Mouse (Mus musculus): ENCODE measurements around the gene Actr2.
A peak's percentile ranks its signal among the peaks of the same experiment; 100 is the strongest.
"Not testable (repeated sequence)": the region's sequence is repeated elsewhere in the genome, so short reads cannot be mapped to it uniquely, and the experiment has no call there.

Actr2 gene

GRCm38 (mm10) chr11:20045586-20045985 lies 67.1 kb downstream of the Actr2 start:
- DNase-seq (ENCODE audit: low spot score in 2 of 2): no peak

DNA sequence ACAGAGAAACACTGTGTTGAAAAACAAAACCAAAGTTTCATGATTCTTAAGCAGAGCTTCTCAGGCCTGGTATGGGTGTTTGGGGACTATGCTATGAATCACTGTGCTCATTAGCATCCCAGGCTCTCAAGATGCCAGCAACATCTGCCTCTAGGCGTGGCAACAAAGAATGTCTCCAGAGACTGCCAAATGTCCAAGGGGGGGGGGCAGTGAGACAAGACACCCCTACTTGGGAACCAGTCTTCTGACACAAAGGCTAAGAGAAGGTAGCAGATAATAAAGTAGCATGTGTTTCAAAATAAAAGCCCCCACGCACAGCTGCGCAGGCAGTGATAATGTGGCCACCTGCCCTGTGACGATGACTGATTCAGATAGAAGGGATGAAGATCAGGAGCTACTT lies 69.5 kb downstream of the Actr2 start:
- DNase-seq (ENCODE audit: low spot score in 2 of 2): no peak

GRCm38 (mm10) chr11:20042106-20042505 lies 70.6 kb downstream of the Actr2 start:
- no peak for DNase-seq (ENCODE audit: low spot score in 2 of 2)

DNA sequence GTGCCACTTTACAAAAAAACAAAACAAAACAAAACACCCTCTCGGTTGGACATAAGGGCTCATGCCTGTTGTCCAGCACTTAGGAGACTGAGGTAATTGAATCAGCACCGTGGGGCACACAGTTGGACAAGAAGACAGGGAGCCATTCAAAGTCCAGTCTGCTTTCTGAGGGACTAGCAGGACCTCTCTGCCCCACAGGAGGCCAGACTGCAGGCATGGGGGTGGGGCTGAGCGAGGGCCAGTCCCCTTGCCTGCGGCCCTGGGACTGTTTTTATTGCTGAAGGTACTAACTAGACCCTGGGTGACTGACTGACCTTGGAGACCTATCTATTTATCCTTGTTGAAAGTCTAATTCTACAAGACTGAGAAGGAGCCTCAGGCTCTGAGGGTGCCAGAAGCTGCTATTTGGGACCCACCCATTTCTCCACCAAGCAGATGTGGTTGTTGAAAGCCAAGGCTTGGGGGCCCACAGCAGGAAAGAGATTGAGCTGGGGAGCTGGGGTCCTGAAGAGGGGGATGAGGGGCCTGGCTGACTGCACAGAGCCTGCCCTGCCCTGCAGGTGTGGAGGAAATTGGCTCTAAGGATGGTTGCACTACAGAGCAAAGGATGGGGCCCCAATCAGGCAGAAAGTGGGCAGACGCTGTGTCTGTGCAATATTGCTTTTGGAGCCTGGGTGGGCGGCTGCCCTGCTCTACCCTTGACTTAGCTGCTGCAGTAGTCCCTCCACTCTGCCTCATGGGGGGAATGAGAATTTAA lies 71.4 kb downstream of the Actr2 start:
- no peak for DNase-seq (ENCODE audit: low spot score in 2 of 2)

DNA sequence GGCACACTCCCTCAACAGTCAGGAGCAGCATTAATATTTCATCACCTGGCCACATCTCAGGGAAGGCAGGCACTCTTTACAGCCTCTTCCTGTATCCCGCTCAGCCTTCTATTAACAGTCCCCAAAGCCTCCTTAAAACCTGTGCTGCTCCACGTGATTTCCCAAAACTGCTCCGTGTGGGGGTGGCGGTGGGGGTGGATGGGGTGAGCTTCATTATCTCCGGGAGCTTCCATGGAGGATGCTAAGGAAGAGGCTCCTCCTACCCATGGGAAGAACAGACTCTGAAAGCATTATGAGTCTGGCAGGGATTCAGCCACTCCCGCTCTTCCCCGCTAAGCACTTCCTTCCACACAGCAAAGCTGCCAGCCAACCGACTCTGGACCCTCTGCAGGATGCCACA lies 74.0 kb downstream of the Actr2 start:
- DNase-seq (ENCODE audit: low spot score in 2 of 2): no peak

GRCm38 (mm10) chr11:20037739-20038138 lies 75.0 kb downstream of the Actr2 start:
- no peak for DNase-seq (ENCODE audit: low spot score in 2 of 2)

DNA sequence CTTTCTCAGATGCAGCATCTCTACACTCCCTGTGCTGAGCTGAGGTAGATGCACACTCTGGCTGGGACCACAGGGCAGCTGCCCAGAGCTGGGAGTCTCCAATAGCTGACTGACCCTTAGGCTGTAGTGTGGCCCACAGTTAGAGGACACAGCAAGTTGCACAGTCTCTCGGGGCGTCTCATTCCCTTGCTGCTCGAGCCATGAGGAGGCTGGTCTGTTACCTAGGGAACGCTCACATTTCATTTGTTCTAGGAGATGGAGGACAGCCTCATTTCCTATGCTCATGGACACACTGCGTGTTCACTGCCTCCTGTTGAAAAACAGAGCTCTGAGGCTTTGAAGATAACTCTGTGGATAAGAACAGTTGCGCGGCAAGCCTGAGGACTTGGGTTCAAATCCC lies 76.7 kb downstream of the Actr2 start:
- DNase-seq (ENCODE audit: low spot score in 2 of 2): no peak

DNA sequence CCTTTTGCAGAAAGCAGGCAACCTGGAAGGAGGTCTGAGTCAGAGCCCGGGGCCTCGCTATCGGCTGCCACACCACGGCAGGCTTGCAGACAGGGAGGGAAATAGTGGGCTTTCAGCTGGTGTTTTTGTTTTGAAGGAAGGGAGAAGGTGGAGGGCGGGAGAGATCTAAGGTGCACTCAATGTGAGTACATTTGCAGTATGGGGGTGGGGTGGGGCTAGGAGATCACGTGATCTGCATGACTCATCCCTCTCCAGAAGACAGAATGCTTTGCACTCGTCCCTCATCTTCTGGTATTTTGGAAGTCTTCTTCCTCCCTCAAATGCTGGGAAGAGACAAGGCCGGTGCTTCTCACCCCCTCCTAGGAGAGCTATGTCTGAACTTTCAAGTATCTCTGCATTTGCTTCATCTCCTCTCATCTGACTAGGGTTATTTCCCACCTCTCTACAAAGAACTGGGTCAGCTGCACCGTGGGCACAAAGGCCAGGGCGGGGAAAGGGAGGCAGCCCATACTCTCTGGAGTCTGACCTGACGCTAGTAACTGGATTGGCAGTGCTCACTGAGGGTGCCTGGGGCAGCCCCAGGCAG lies 77.3 kb downstream of the Actr2 start:
- DNase-seq (ENCODE audit: low spot score in 2 of 2): no peak

DNA sequence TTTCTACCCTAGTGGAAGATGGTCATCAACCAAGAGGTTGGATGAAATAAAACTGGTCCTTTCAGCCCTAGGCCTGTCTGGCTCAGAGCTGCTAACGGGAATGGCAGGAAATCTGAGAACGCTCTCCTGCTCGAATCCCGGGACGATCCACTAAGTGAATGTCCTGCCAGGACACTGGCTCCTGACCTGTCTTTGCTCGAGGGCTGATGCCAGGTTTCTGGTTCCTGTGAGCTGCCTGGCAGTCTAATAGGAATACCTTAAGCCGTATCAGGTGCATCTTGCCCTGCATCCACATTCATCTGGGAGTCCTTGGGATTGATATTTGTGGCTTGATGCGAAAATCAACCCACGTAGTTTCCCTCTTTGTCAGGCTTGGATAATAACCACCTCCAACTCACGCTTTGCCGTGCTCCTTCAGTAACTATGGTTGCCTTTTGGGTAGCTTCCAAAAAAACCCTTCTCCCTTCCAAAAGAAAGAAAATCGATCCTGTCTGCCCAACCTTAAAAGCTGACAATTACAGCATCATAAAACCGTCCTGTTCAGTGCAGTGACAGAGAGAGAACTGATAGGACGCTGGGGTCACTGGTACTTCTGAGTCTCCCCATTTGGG lies 78.3 kb downstream of the Actr2 start:
- DNase-seq (ENCODE audit: low spot score in 2 of 2): no peak

DNA sequence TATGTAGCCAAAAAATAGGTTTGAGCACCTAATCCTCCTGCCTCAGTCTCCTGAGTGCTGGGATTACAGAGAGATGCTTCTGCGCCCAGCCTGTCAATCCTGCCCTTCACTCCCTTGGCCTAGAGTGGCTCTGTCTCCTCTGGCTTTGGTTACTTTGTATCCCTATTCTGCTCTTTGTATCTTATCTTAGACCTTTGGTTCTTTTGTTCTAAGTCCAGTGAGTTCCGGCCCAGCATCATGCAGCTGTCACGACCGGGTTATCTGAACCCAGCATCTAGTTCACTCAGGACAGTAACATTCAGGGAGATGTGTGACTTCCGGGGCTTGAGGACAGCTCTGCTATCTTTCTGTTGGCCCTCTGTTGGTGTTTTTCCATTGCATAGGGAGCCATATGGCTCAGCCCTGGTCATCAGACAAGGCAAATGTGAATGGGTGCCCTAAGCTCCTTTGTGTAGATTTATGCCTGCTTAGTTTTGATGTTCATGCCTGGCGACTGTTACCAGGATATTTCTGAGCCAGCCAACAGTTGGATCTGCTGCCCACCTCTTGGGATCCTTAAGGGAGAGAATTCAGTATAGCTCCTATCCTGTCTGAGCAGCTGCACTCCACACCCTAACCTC lies 79.1 kb downstream of the Actr2 start:
- DNase-seq (ENCODE audit: low spot score in 2 of 2): no peak

DNA sequence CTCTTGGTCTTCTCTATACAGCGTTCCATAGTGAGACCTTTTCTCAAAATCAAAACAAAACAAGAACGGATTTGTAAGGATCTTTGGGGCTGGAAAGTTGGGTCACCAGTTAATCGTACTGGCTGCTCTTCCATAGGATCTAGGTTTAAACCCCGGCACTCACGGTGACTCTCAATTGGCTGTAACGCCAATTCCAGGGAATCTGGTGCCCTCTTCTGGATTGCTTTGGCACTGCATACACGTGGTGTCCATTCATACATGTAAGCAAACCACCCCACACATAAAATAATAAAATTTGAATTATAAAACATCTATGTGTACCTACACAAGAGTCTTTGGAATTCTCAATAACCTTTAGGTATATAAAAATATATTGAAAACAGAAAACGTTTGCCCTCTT lies 81.2 kb downstream of the Actr2 start:
- DNase-seq (ENCODE audit: low spot score in 2 of 2): peak in 1 of 2 experiments; percentile 48

- not testable (repeated sequence) for DNase-seq (ENCODE audit: low spot score in 2 of 2)
These were observed 81.7 kb downstream of the Actr2 start for GRCm38 (mm10) chr11:20030973-20031372.

GRCm38 (mm10) chr11:20029014-20029413 lies 83.7 kb downstream of the Actr2 start:
- no peak for DNase-seq (ENCODE audit: low spot score in 2 of 2)

DNA sequence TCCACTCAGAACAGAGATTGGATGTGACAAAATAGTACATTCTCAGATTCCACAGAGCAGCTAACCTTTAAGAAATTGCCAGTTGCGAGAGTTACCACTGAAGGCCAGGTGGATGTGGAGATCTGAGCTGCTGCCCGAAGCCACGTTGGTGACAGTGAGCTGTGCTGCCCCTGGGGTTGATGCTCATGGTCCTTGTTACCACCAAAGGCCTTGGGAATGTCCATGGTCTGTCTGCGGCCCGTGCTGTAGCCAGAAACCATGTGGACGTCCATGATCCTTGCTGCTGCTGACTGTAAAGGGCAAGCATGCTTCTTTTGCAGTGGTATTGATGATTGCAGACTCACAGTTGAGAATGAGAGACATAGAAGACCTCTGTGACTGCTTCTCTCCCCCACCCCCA lies 84.3 kb downstream of the Actr2 start:
- DNase-seq (ENCODE audit: low spot score in 2 of 2): no peak

GRCm38 (mm10) chr11:20027719-20028118 lies 85.0 kb downstream of the Actr2 start:
- no peak for DNase-seq (ENCODE audit: low spot score in 2 of 2)

GRCm38 (mm10) chr11:20025899-20026298 lies 86.8 kb downstream of the Actr2 start:
- no peak for DNase-seq (ENCODE audit: low spot score in 2 of 2)

DNA sequence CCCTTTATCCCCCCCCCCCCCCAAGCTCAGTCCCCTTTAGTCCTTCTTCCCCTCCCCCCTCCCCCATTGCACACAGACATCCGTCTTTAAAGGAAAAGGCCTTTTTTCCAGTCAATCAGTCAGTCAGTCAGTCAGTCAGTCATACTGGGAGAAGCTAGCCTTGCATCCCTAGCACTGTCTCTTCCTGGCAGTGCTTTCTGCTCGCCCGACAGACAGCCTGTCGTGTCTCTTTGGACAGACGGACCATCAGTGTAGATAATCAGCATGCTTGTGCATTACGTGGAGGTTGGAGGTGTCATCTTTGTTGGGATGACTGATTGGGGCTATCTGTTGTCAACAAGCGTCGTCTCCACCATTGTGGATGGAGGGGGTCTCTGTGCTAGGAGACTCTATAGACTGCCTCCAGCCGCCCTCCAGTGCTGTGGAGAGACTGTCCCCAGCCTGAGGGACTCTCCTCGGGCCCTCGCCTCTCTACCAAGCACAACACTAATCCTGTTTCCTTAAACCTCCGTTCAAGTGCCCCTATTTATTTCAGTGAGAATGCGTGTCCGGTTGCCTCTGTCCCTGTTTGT lies 89.7 kb downstream of the Actr2 start:
- DNase-seq (ENCODE audit: low spot score in 2 of 2): no peak

- DNase-seq (ENCODE audit: low spot score in 2 of 2): no peak
These were observed 90.3 kb downstream of the Actr2 start for GRCm38 (mm10) chr11:20022462-20022861.

- DNase-seq (ENCODE audit: low spot score in 2 of 2): no peak
These were observed 92.0 kb downstream of the Actr2 start for GRCm38 (mm10) chr11:20020720-20021119.

- DNase-seq (ENCODE audit: low spot score in 2 of 2): no peak
These were observed 93.8 kb downstream of the Actr2 start for GRCm38 (mm10) chr11:20018905-20019304.

DNA sequence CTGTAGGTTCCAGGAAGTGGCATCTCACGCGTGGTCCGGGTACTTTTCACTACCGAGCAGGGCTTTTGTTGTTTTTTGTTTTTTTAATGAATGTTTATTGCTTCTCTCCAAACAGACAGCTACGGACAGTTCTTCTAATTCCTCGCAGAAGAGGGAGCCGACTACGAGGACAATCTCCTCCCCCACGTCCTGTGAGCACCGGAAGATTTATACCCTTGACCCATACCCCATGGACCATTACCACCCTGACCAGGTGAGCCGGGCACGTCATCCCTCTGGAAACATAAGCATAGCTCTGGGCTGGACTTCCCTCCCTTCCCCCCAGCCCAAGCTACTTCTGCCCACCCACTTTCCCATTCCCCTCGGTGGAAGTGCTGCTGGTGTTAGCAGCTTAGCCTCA lies 94.8 kb downstream of the Actr2 start:
- no peak for DNase-seq (ENCODE audit: low spot score in 2 of 2)

- no peak for DNase-seq (ENCODE audit: low spot score in 2 of 2)
These were observed 99.3 kb downstream of the Actr2 start for GRCm38 (mm10) chr11:20013366-20013765.

All from spleen, postnatal 14 days (tissue).